18 mouse cellular contexts compared by ENCODE assay signal in the genomic region with DNA sequence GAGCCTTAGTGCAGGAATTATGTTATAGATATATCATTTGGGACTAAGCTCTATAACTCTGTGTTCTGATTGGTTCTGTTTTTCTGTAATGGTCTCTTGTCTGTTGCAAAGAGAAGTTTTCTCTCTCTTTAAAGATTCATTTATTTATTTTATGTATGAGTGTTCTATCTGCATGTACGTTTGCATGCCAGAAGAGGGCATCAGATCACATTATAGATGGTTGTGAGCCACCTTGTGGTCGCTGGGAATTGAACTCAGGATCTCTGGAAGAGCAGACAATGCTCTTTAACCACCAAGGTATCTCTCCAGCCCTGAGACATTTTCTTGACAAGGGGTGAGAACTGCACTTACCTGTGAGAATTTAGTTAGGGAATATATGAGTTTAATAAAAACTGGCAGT. TPM values are rescaled to one million over a fixed set of nuclear protein-coding genes. Genes with fewer than 3 reads are reported as not detected.
DNase-seq lines count a peak whose midpoint lies in the region; ATAC-seq and TF ChIP-seq lines count a peak whose summit lies in the region.
"Had no signal": no experiment of that assay in that cellular context is flagged by ENCODE, and none has a peak within 500 bp of the region (broad histone marks: within the 10 kb centered on the region; RNA-seq: fewer than 3 reads in every experiment).

No protein-coding gene starts in this region.

- TF ChIP-seq CTCF in heart, adult 2 months (IDR thresholded peaks at IDR 0.05), result peak; percentile 25
- peak; percentile 65 for TF ChIP-seq CTCF in layer of hippocampus, adult 2 months (conservative IDR thresholded peaks at IDR 0.05)
- TF ChIP-seq CTCF in lung, postnatal 0 days (IDR thresholded peaks at IDR 0.05), result peak; percentile 29; the same call in 1 of the 2 replicates

- H3K4me1 ChIP-seq in heart, adult 2 months (ENCODE audit: control insufficient read depth, insufficient read depth, low read length), result no peaks in the 10 kb centered on the region
- H3K4me1 ChIP-seq in lung, postnatal 0 days (ENCODE audit: insufficient read depth, low read depth, low read length), result no peaks in the 10 kb centered on the region
- H3K4me1 ChIP-seq: embryonic facial prominence, embryonic 10.5 days; forebrain, embryonic 15.5 days; heart, embryonic 12.5 days had no signal

- no peak for DNase-seq in heart, adult 2 months
- DNase-seq in heart, postnatal 10 days, result no peak
- DNase-seq in layer of hippocampus, adult 2 months (ENCODE audit: low spot score in 2 of 2), result no peak
- DNase-seq in layer of hippocampus, postnatal 36 days, result no peak
- DNase-seq in lung, postnatal 0 days (ENCODE audit: low spot score), result no peak
- DNase-seq in lung, adult 18-20 months, result no peak
- DNase-seq: adrenal gland, adult 8-10 months; adrenal gland, postnatal 36 days; cerebellum, adult 2 months; cerebellum, postnatal 10 days; gastrocnemius, postnatal 14 days; heart, postnatal 36 days had no signal

- no peak for ATAC-seq in lung, postnatal 0 days
- no peak for ATAC-seq in frontal cortex, adult (ENCODE audit: low TSS enrichment)
- ATAC-seq: forebrain, embryonic 15.5 days; hindbrain, embryonic 16.5 days had no signal

- H3K9me3 ChIP-seq in lung, postnatal 0 days (ENCODE audit: low read length), result no peaks in the 10 kb centered on the region
- H3K9me3 ChIP-seq: embryonic facial prominence, embryonic 10.5 days; forebrain, embryonic 15.5 days; heart, embryonic 12.5 days had no signal

- peaks cover 8% of the 10 kb centered on the region for H3K36me3 ChIP-seq in heart, adult 2 months (ENCODE audit: control insufficient read depth, insufficient read depth, low read length)
- H3K36me3 ChIP-seq in lung, postnatal 0 days (ENCODE audit: insufficient read depth, low read length), result peaks cover 40% of the 10 kb centered on the region; the same call in 1 of the 2 replicates

- no peak overlapping the region for H3K27ac ChIP-seq in heart, adult 2 months
- H3K27ac ChIP-seq in layer of hippocampus, adult 2 months, result no peak overlapping the region
- H3K27ac ChIP-seq in lung, postnatal 0 days (ENCODE audit: low read length), result no peak overlapping the region
- H3K27ac ChIP-seq: embryonic facial prominence, embryonic 10.5 days; forebrain, embryonic 15.5 days had no signal

- TF ChIP-seq EP300 in heart, adult 2 months (IDR thresholded peaks at IDR 0.05; ENCODE audit: insufficient read depth, low read depth, low read length), result no peak
- TF ChIP-seq EP300 in lung, postnatal 0 days (IDR thresholded peaks at IDR 0.05), result no peak

- H3K79me2 ChIP-seq in heart, adult 2 months (replicated peaks; ENCODE audit: control insufficient read depth, insufficient read depth, low read length), result no peaks in the 10 kb centered on the region

- WGBS in heart, adult 2 months, result 79% methylated on average over 2 of the region's 2 CpGs
- 70% methylated on average over 2 of the region's 2 CpGs for WGBS in lung, postnatal 0 days

- no peaks in the 10 kb centered on the region for H3K27me3 ChIP-seq in heart, adult 2 months (ENCODE audit: control insufficient read depth, insufficient read depth, low read length)
- H3K27me3 ChIP-seq in lung, postnatal 0 days (replicated peaks; ENCODE audit: insufficient read depth, low read length), result no peaks in the 10 kb centered on the region
- H3K27me3 ChIP-seq: CH12.LX; forebrain, embryonic 15.5 days; heart, embryonic 12.5 days had no signal

- no peak overlapping the region for H3K4me2 ChIP-seq in lung, postnatal 0 days (replicated peaks; ENCODE audit: low read depth, low read length)
- H3K4me2 ChIP-seq: forebrain, embryonic 15.5 days; heart, embryonic 12.5 days had no signal

- intact Hi-C loops in heart, adult 2 months (cut with DNase I), result loop anchor here (10.0 kb wide), 1 partner anchor 219 kb away; no protein-coding TSS in a partner anchor
- intact Hi-C loops in heart, postnatal 10 days (cut with DNase I), result no loop called here

- TF ChIP-seq POLR2A in heart, adult 2 months (IDR thresholded peaks at IDR 0.05; ENCODE audit: insufficient read depth, low read depth, low read length), result no peak

- no peak overlapping the region for H3K4me3 ChIP-seq in heart, adult 2 months
- H3K4me3 ChIP-seq in layer of hippocampus, adult 2 months, result no peak overlapping the region
- no peak overlapping the region for H3K4me3 ChIP-seq in lung, postnatal 0 days (ENCODE audit: low read depth, low read length)
- H3K4me3 ChIP-seq: embryonic facial prominence, embryonic 10.5 days; forebrain, embryonic 15.5 days; heart, embryonic 12.5 days had no signal

- no peak overlapping the region for H3K9ac ChIP-seq in heart, adult 2 months (ENCODE audit: low read depth, low read length)
- no peak overlapping the region for H3K9ac ChIP-seq in lung, postnatal 0 days (replicated peaks; ENCODE audit: low read depth)
- H3K9ac ChIP-seq: forebrain, embryonic 15.5 days; heart, embryonic 12.5 days had no signal

RNA-seq across cellular contexts. Expression of gene Nipa2, which starts 56.8 kb away (rescaled TPM):
- total RNA-seq in heart, adult 2 months (2021), result 10 to 100 TPM; 37.7 to 39.4 TPM
- polyA plus RNA-seq in heart, adult 2 months (2012; rRNA removed), result 6.9 and 17.0 TPM in 2 replicates
- 10 to 100 TPM; 42.7 to 48.2 TPM for total RNA-seq in heart, postnatal 10 days (2021)
- total RNA-seq in layer of hippocampus, adult 2 months (2021), result 10 to 100 TPM; 44.3 to 49.9 TPM
- total RNA-seq in layer of hippocampus, postnatal 36 days (2021), result 10 to 100 TPM; 44.9 to 61.6 TPM
- polyA plus RNA-seq in lung, postnatal 0 days (2015; fragmentation: Nextera tagmentation; extraction: Ambion mirVana), result 36.0 and 40.2 TPM in 2 replicates
